17 mouse cellular contexts compared by ENCODE assay signal in the genomic region with DNA sequence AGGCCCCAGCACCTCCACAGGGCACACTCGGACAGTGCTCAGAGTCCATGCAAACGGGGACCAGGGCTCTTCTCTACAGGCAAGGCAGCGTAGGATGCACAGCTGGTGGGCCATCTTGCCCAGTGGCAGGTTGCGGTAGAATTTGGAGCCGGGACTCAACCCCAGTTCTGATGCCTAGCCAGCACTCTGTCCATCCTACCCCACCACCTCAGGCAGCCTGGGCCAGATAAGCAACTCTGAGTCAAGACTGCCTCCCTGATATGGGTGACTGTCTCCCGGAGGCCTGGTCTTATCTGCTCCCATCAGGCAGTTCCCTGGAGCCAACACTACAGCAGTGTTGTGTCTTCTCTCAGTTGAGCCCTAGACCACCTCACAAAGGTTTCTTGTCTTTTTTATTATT. TPM values are rescaled to one million over a fixed set of nuclear protein-coding genes. Genes with fewer than 3 reads are reported as not detected.
DNase-seq lines count a peak whose midpoint lies in the region; ATAC-seq and TF ChIP-seq lines count a peak whose summit lies in the region.
"Had no signal": no experiment of that assay in that cellular context is flagged by ENCODE, and none has a peak within 500 bp of the region (broad histone marks: within the 10 kb centered on the region; RNA-seq: fewer than 3 reads in every experiment).

No protein-coding gene starts in this region.

- no peak overlapping the region for H3K9ac ChIP-seq in forebrain, embryonic 16.5 days (replicated peaks; ENCODE audit: low read depth, low read length)
- peak overlapping the region; percentile 79 for H3K9ac ChIP-seq in liver, embryonic 16.5 days (ENCODE audit: low read depth, low read length)
- H3K9ac ChIP-seq: forebrain, postnatal 0 days had no signal

- peak overlapping the region; percentile 26 for H3K4me3 ChIP-seq in forebrain, embryonic 10.5 days
- no peak overlapping the region for H3K4me3 ChIP-seq in forebrain, embryonic 16.5 days (replicated peaks; ENCODE audit: low read length)
- peak overlapping the region; percentile 70 for H3K4me3 ChIP-seq in G1E (ENCODE audit: low read depth, low read length)
- peak overlapping the region; percentile 91 for H3K4me3 ChIP-seq in liver, embryonic 16.5 days (ENCODE audit: low read depth, low read length)

- H3K4me1 ChIP-seq in forebrain, embryonic 10.5 days, result peaks cover 35% of the 10 kb centered on the region
- H3K4me1 ChIP-seq in forebrain, embryonic 16.5 days (replicated peaks; ENCODE audit: control insufficient read depth, insufficient read depth, low read length), result peaks cover 20% of the 10 kb centered on the region
- H3K4me1 ChIP-seq in G1E (ENCODE audit: insufficient read depth, low read depth, low read length), result peaks cover 56% of the 10 kb centered on the region
- H3K4me1 ChIP-seq in liver, embryonic 16.5 days (ENCODE audit: control insufficient read depth, low read depth, low read length), result peaks cover 59% of the 10 kb centered on the region

- no peak for ATAC-seq in forebrain, embryonic 16.5 days
- ATAC-seq in G1E (ENCODE audit: extremely low read depth, insufficient number of reproducible peaks, low FRiP score, poor library complexity, severe bottlenecking), result peak; percentile 67
- ATAC-seq in erythroblast, adult 5-6 weeks (replicated peaks; ENCODE audit: low FRiP score, poor library complexity, severe bottlenecking), result peak; percentile 46
- ATAC-seq in liver, embryonic 16.5 days (ENCODE audit: low read depth), result peak; percentile 73
- no peak for ATAC-seq in CD4-positive, CD25-positive, alpha-beta regulatory T cell, adult 4 months
- ATAC-seq: forebrain, postnatal 0 days; inflammation-experienced regulatory T-cells, adult 6 months had no signal

- H3K27me3 ChIP-seq in forebrain, embryonic 10.5 days (ENCODE audit: poor library complexity, severe bottlenecking), result peaks cover 13% of the 10 kb centered on the region
- no peaks in the 10 kb centered on the region for H3K27me3 ChIP-seq in forebrain, embryonic 16.5 days (replicated peaks; ENCODE audit: control insufficient read depth, insufficient read depth, low read length)
- no peaks in the 10 kb centered on the region for H3K27me3 ChIP-seq in G1E (ENCODE audit: insufficient read depth, low read length)
- H3K27me3 ChIP-seq in liver, embryonic 16.5 days (ENCODE audit: control insufficient read depth, insufficient read depth, low read depth, low read length), result no peaks in the 10 kb centered on the region

- WGBS in forebrain, embryonic 10.5 days, result 90% methylated on average over 6 of the region's 6 CpGs
- WGBS in forebrain, embryonic 16.5 days, result 87% methylated on average over 6 of the region's 6 CpGs
- WGBS in liver, embryonic 16.5 days (ENCODE audit: insufficient replicate concordance), result 23% methylated on average over 6 of the region's 6 CpGs

- DNase-seq in forebrain, embryonic 10.5 days (ENCODE audit: extremely low spot score, low spot score), result no peak
- no peak for DNase-seq in G1E (ENCODE audit: low spot score)
- DNase-seq in kidney, postnatal 14 days, result no peak
- DNase-seq in kidney, adult 11 months, result no peak
- DNase-seq: adrenal gland, postnatal 36 days; B cell, adult 2 months; cerebellum, postnatal 25 days; forebrain, postnatal 0 days; gastrocnemius, postnatal 25 days; heart, postnatal 14 days; kidney, postnatal 25 days; right cerebral cortex, postnatal 25 days had no signal

- TF ChIP-seq CTCF in G1E (IDR thresholded peaks at IDR 0.05; ENCODE audit: low read depth, low read length), result no peak

- no peak overlapping the region for H3K4me2 ChIP-seq in forebrain, embryonic 16.5 days (ENCODE audit: low read length)
- peak overlapping the region; percentile 91 for H3K4me2 ChIP-seq in liver, embryonic 16.5 days (ENCODE audit: low read depth, low read length)

- H3K36me3 ChIP-seq in forebrain, embryonic 10.5 days (replicated peaks), result no peaks in the 10 kb centered on the region
- no peaks in the 10 kb centered on the region for H3K36me3 ChIP-seq in forebrain, embryonic 16.5 days (ENCODE audit: control insufficient read depth, insufficient read depth)
- H3K36me3 ChIP-seq in G1E (replicated peaks), result peaks cover 16% of the 10 kb centered on the region
- H3K36me3 ChIP-seq in liver, embryonic 16.5 days (ENCODE audit: control insufficient read depth, insufficient read depth), result no peaks in the 10 kb centered on the region

- no peaks in the 10 kb centered on the region for H3K9me3 ChIP-seq in forebrain, embryonic 10.5 days
- no peaks in the 10 kb centered on the region for H3K9me3 ChIP-seq in forebrain, embryonic 16.5 days (ENCODE audit: control insufficient read depth, low read length)
- no peaks in the 10 kb centered on the region for H3K9me3 ChIP-seq in G1E (replicated peaks)
- H3K9me3 ChIP-seq in liver, embryonic 16.5 days (replicated peaks; ENCODE audit: control insufficient read depth, low read length), result no peaks in the 10 kb centered on the region

- H3K27ac ChIP-seq in forebrain, embryonic 10.5 days, result peak overlapping the region; percentile 48
- no peak overlapping the region for H3K27ac ChIP-seq in forebrain, embryonic 16.5 days (ENCODE audit: low read length)
- peak overlapping the region; percentile 98 for H3K27ac ChIP-seq in liver, embryonic 16.5 days (ENCODE audit: low read length)

RNA-seq across cellular contexts. Expression of a gene that starts 37.2 kb away (rescaled TPM):
- 29.4 and 30.0 TPM in 2 replicates for polyA plus RNA-seq in forebrain, embryonic 10.5 days (2016; fragmentation: Nextera tagmentation; extraction: Ambion mirVana)
- 105 and 107 TPM in 2 replicates for polyA plus RNA-seq in forebrain, embryonic 16.5 days (2015; fragmentation: Nextera tagmentation; extraction: Ambion mirVana)
- total RNA-seq in G1E (2014; fragmentation: Nextera tagmentation) (116 and 119 TPM in 2 replicates), G1E (2017) (205 and 245 TPM in 2 replicates)
- 444 and 447 TPM in 2 replicates for polyA plus RNA-seq in G1E (2012)
- 35.5 and 52.0 TPM in 2 replicates for total RNA-seq in erythroblast, adult 5-6 weeks (2015; ENCODE audit: low replicate concordance)
- 105 and 158 TPM in 2 replicates for total RNA-seq in erythroblast, adult 5-6 weeks (2017; ENCODE audit: low replicate concordance)
- 94.2 and 98.9 TPM in 2 replicates for polyA plus RNA-seq in liver, embryonic 16.5 days (2015; fragmentation: Nextera tagmentation; extraction: Ambion mirVana)
- polyA plus RNA-seq in CD4-positive, CD25-positive, alpha-beta regulatory T cell, adult 4 months (2017; shearing (Covaris generic)), result 100 to 1,000 TPM in 1 of 2 experiments, 10 to 100 TPM in 1; 69.6 to 103 TPM

Comparison
In these comparisons a context has a peak if more than half of its experiments do, and no peak if none do; other contexts are left out.
1. ATAC-seq: peak in G1E (single experiment), erythroblast, adult 5-6 weeks (single experiment) and liver, embryonic 16.5 days (single experiment); none in forebrain, embryonic 16.5 days (single experiment) and CD4-positive, CD25-positive, alpha-beta regulatory T cell, adult 4 months (single experiment).